Mouse (Mus musculus) limb, embryonic 14.5 days (tissue): ENCODE results near the gene Tex10. TPM values are rescaled to one million over a fixed set of nuclear protein-coding genes. Genes with fewer than 3 reads are reported as not detected.

Experiments
- ATAC-seq: fragments of 200-750 bp; cut with Nextera tagmentation; 2 replicates; pipeline ENCODE4 v1.8.0; 2017; ENCODE audit warnings: low read depth, moderate number of reproducible peaks, moderate TSS enrichment; ENCODE audit not compliant: low FRiP score
- DNase-seq: peaks from one replicate; pipeline ENCODE4 v3.0.0-alpha.2; 2015; ENCODE audit warnings: low spot score
- H3K27ac ChIP-seq: fragments of 300-500 bp; sonication (generic); replicated peaks from 2 replicates; pipeline ENCODE4 v1.5.1; 2014; ENCODE audit warnings: low read depth, mild to moderate bottlenecking, low read length, moderate library complexity, mixed read lengths
- H3K27me3 ChIP-seq: fragments of 300-500 bp; sonication (generic); 2 replicates; pipeline ENCODE4 v1.6.1; 2014; ENCODE audit warnings: low read length, mixed read lengths; ENCODE audit not compliant: control insufficient read depth, insufficient read depth
- H3K36me3 ChIP-seq: fragments of 300-500 bp; sonication (generic); 2 replicates; pipeline ENCODE4 v1.6.1; 2014; ENCODE audit warnings: mild to moderate bottlenecking, low read length, moderate library complexity, mixed read lengths; ENCODE audit not compliant: control insufficient read depth, insufficient read depth
- H3K4me1 ChIP-seq: fragments of 300-500 bp; sonication (generic); 2 replicates; pipeline ENCODE4 v1.6.1; 2014; ENCODE audit warnings: antibody characterized with exemption, low read length, mixed read lengths; ENCODE audit not compliant: control insufficient read depth, insufficient read depth
- H3K4me2 ChIP-seq: fragments of 300-500 bp; sonication (generic); replicated peaks from 2 replicates; pipeline ENCODE4 v1.6.1; 2014; ENCODE audit warnings: low read depth, mild to moderate bottlenecking, low read length, moderate library complexity; ENCODE audit not compliant: severe bottlenecking
- H3K4me3 ChIP-seq: fragments of 300-500 bp; sonication (generic); replicated peaks from 2 replicates; pipeline ENCODE4 v1.5.1; 2014; ENCODE audit warnings: low read length
- H3K9ac ChIP-seq: fragments of 300-500 bp; sonication (generic); 2 replicates; pipeline ENCODE4 v1.6.1; 2014; ENCODE audit warnings: mild to moderate bottlenecking, low read depth, low read length, moderate library complexity; ENCODE audit not compliant: severe bottlenecking
- H3K9me3 ChIP-seq: fragments of 300-500 bp; sonication (generic); 2 replicates; pipeline ENCODE4 v1.6.1; 2016; ENCODE audit warnings: low read length; ENCODE audit not compliant: control insufficient read depth
- POLR2A ChIP-seq: fragments of 200-500 bp; IDR thresholded peaks from 2 replicates; pipeline ENCODE4 v1.8.0; 2012; ENCODE audit warnings: inconsistent platforms, mild to moderate bottlenecking, moderate library complexity, borderline replicate concordance; ENCODE audit not compliant: insufficient read depth, insufficient read length; ENCODE audit errors: extremely low read depth
- WGBS: fragments of 180-500 bp; shearing (Covaris S2); extraction: QIAGEN DNeasy Blood & Tissue Kit; methylation state at CpG from one replicate; pipeline ENCODE4 v1.1.7; 2014; 5-methylcytosine and 5-hydroxymethylcytosine counted together
- polyA plus RNA-seq, 2 experiments: library from polyadenylated mRNA; depleted of rRNA in 1 of 2; stranded (reverse) in 1 of 2; unstranded in 1 of 2; fragments of >200 nt; fragmentation: Nextera tagmentation in 1 of 2; extraction: Ambion mirVana in 1 of 2; gene quantifications; 2 replicates each; pipeline versions ENCODE4 v1.2.1 to v1.2.3; 2012 to 2014

The Tex10 gene
- polyA plus RNA-seq, 2 experiments, result 40.5 to 59.2 TPM

- DNase-seq, result no peak
- Histone ChIP-seq H3K4me2 (no peak overlapping the region), H3K4me3 (no peak overlapping the region), H3K9me3 (no peaks in the 10 kb centered on the region), H3K9ac (no peak overlapping the region), H3K36me3 (peaks cover 67% of the 10 kb centered on the region), H3K4me1 (no peaks in the 10 kb centered on the region), H3K27me3 (no peaks in the 10 kb centered on the region), H3K27ac (no peak overlapping the region)
- no peak for ATAC-seq
- TF ChIP-seq POLR2A, result no peak
- 92% methylated on average over 6 of the region's 6 CpGs for WGBS
These were observed 14.8 kb downstream of the Tex10 start for GRCm38 (mm10) chr4:48458436-48458835.

GRCm38 (mm10) chr4:48454106-48454773 is 19.0 kb downstream of the Tex10 start:
- H3K4me3 ChIP-seq, result no peak overlapping the region
- no peaks in the 10 kb centered on the region for H3K27me3 ChIP-seq
- no peak overlapping the region for H3K9ac ChIP-seq
- DNase-seq (no peak), ATAC-seq (no peak)
- no peak overlapping the region for H3K27ac ChIP-seq
- no peaks in the 10 kb centered on the region for H3K4me1 ChIP-seq
- peaks cover 69% of the 10 kb centered on the region for H3K36me3 ChIP-seq
- no peak for TF ChIP-seq POLR2A
- no peaks in the 10 kb centered on the region for H3K9me3 ChIP-seq
- H3K4me2 ChIP-seq, result no peak overlapping the region
- 99% methylated on average over 2 of the region's 2 CpGs for WGBS

GRCm38 (mm10) chr4:48428054-48428453 is 45.2 kb downstream of the Tex10 start:
- DNase-seq (no peak), ATAC-seq (no peak)
- Histone ChIP-seq H3K4me1 (no peaks in the 10 kb centered on the region), H3K9ac (no peak overlapping the region), H3K4me2 (no peak overlapping the region), H3K27me3 (no peaks in the 10 kb centered on the region), H3K36me3 (peaks cover 40% of the 10 kb centered on the region), H3K4me3 (no peak overlapping the region), H3K9me3 (no peaks in the 10 kb centered on the region), H3K27ac (no peak overlapping the region)
- no peak for TF ChIP-seq POLR2A
- 79% methylated on average over 2 of the region's 2 CpGs for WGBS

- no peak overlapping the region for H3K4me2 ChIP-seq
- 69% methylated on average over 3 of the region's 3 CpGs for WGBS
- H3K4me3 ChIP-seq, result no peak overlapping the region
- no peak for TF ChIP-seq POLR2A
- no peak overlapping the region for H3K27ac ChIP-seq
- no peaks in the 10 kb centered on the region for H3K9me3 ChIP-seq
- no peaks in the 10 kb centered on the region for H3K4me1 ChIP-seq
- peaks cover 39% of the 10 kb centered on the region for H3K36me3 ChIP-seq
- DNase-seq (no peak), ATAC-seq (no peak)
- H3K27me3 ChIP-seq, result no peaks in the 10 kb centered on the region
- no peak overlapping the region for H3K9ac ChIP-seq
These were observed 45.8 kb downstream of the Tex10 start for GRCm38 (mm10) chr4:48427413-48427812.

GRCm38 (mm10) chr4:48423738-48424137 is 49.5 kb downstream of the Tex10 start:
- H3K36me3 ChIP-seq, result peaks cover 16% of the 10 kb centered on the region
- DNase-seq (no peak), ATAC-seq (no peak)
- no peaks in the 10 kb centered on the region for H3K9me3 ChIP-seq
- H3K9ac ChIP-seq, result no peak overlapping the region
- H3K27ac ChIP-seq, result no peak overlapping the region
- H3K4me3 ChIP-seq, result no peak overlapping the region
- 48% methylated on average over 2 of the region's 2 CpGs for WGBS
- H3K4me2 ChIP-seq, result no peak overlapping the region
- no peaks in the 10 kb centered on the region for H3K27me3 ChIP-seq
- H3K4me1 ChIP-seq, result no peaks in the 10 kb centered on the region
- TF ChIP-seq POLR2A, result no peak
